Mouse (Mus musculus) hindbrain, embryonic 12.5 days (tissue): ENCODE measurements around the gene Ttll8. TPM values are rescaled to one million over a fixed set of nuclear protein-coding genes. Genes with fewer than 3 reads are reported as not detected.

Experiments used
- ATAC-seq: fragments of 200-750 bp; cut with Nextera tagmentation; 2 replicates; pipeline ENCODE4 v1.8.0; 2017; ENCODE audit warnings: moderate TSS enrichment; ENCODE audit not compliant: low FRiP score
- H3K27ac ChIP-seq: fragments of 300-500 bp; sonication (generic); 2 replicates; pipeline ENCODE4 v1.5.1; 2016; ENCODE audit warnings: mild to moderate bottlenecking
- H3K27me3 ChIP-seq: fragments of 300-500 bp; sonication (generic); 2 replicates; pipeline ENCODE4 v1.6.1; 2016; ENCODE audit warnings: mild to moderate bottlenecking
- H3K36me3 ChIP-seq: fragments of 300-500 bp; sonication (generic); 2 replicates; pipeline ENCODE4 v1.6.1; 2016; ENCODE audit warnings: mild to moderate bottlenecking
- H3K4me1 ChIP-seq: fragments of 300-500 bp; sonication (generic); 2 replicates; pipeline ENCODE4 v1.6.1; 2016
- H3K4me2 ChIP-seq: fragments of 300-500 bp; sonication (generic); replicated peaks from 2 replicates; pipeline ENCODE4 v1.6.1; 2016; ENCODE audit warnings: mild to moderate bottlenecking
- H3K4me3 ChIP-seq: fragments of 300-500 bp; sonication (generic); 2 replicates; pipeline ENCODE4 v1.5.1; 2016; ENCODE audit warnings: mild to moderate bottlenecking
- H3K9ac ChIP-seq: fragments of 300-500 bp; sonication (generic); 2 replicates; pipeline ENCODE4 v1.6.1; 2016; ENCODE audit warnings: mild to moderate bottlenecking, moderate library complexity
- H3K9me3 ChIP-seq: fragments of 300-500 bp; sonication (generic); replicated peaks from 2 replicates; pipeline ENCODE4 v1.6.1; 2016; ENCODE audit warnings: mild to moderate bottlenecking
- WGBS: fragments of 180-500 bp; shearing (Covaris S2); methylation state at CpG from one replicate; pipeline ENCODE4 v1.1.7; 2016; 5-methylcytosine and 5-hydroxymethylcytosine counted together
- polyA plus RNA-seq: library from polyadenylated mRNA; unstranded; fragments of >200 nt; fragmentation: Nextera tagmentation; extraction: Ambion mirVana; gene quantifications from 2 replicates; pipeline ENCODE4 v1.2.1, GENCODE M21; 2016

Ttll8 gene
- not detected in 2 replicates for polyA plus RNA-seq

DNA sequence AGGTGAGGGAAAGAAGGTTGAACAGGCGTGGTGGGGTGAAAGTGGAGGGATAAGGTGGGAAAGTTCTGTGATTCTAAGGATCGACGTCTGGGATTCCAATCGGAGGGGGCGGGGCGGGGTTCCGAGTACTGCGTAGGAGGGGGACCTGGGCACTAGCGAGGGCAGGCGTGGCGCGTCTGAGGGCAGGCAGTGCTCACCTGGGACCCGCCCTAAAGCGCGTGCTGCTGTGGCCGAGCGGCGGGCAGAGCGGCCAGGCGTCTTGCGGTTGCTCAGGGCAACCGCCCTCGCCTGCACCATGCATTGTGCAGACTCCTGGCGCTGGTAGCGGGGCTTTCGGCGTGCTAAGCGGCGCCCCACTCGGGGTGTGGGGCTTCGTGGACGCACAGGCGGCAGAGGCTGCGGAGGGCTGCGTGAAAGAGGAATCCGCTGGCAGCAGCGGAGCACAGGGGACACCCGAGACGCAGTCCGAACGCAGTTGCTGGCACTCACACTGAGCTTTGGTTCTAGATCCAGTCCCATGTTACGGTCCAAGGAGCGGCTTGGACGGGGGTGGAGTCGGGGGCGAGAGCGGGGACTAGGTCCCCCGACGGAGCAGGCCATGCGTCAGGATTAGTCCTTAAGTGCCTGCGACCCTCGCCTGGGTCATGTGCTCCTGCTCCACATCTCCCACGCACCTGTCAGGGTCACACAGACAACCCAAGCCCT, at the start of gene Ttll8:
Gene Ttll8 (minus strand): TSS at position 51 of the 705 bp plus-strand sequence.
- H3K4me2 ChIP-seq, result peak within 1 kb of the TSS; percentile 86
- H3K27me3 ChIP-seq, result peaks cover 32% of the 10 kb centered on the region
- no peaks in the 10 kb centered on the region for H3K9me3 ChIP-seq
- H3K4me3 ChIP-seq, result peak within 1 kb of the TSS; percentile 41
- peak within 1 kb of the TSS; percentile 65 for H3K9ac ChIP-seq
- H3K27ac ChIP-seq, result no peak within 1 kb of the TSS
- 2% methylated on average over 53 of the region's 53 CpGs for WGBS
- no peaks in the 10 kb centered on the region for H3K36me3 ChIP-seq
- H3K4me1 ChIP-seq, result peaks cover 9% of the 10 kb centered on the region; the same call in 1 of the 2 replicates
- peak; percentile 80 for ATAC-seq

DNA sequence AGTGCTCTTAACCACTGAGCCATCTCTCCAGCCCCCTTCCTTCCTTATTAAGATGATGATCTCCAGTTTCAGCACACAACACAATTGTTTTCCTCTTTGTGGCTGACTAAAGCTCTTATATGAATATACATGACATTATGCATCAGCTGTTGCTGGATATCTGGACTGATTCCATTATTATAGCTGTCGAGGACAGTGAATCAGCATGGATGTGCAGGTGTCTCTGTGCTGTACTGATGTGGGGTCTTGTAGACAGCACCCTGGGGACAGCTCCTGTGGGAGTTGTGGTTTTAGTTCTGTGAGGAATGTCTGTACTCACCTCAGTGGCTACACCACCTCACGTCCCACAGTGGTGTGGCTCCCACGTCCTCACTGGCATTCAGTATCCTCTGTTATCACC, 47.0 kb upstream of the Ttll8 start:
- H3K9ac ChIP-seq, result no peak overlapping the region
- no peaks in the 10 kb centered on the region for H3K36me3 ChIP-seq
- no peaks in the 10 kb centered on the region for H3K4me1 ChIP-seq
- H3K9me3 ChIP-seq, result no peaks in the 10 kb centered on the region
- H3K27ac ChIP-seq, result no peak overlapping the region
- no peak overlapping the region for H3K4me3 ChIP-seq
- no peak overlapping the region for H3K4me2 ChIP-seq
- ATAC-seq, result no peak
- 79% methylated on average over 3 of the region's 3 CpGs for WGBS
- no peaks in the 10 kb centered on the region for H3K27me3 ChIP-seq

DNA sequence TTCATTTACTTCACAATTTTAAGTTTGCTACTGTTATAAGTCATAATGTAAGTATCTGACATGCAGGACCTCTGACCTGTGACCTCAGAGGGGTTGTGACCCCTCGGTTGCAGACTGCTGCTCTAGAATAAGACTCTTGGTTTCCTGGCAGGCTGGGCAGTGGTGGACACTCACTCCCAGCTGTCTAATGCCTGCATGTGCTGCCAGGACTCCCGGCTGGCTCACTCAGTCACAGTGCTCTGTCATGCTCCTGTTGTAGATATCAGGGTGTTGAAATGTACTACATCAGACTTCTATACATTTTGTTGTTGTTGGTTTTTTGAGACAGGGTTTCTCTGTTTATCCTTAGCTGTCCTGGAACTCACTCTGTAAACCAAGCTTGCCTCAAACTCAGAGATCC, 46.1 kb upstream of the Ttll8 start:
- H3K4me3 ChIP-seq, result no peak overlapping the region
- WGBS, result 55% methylated on average over 2 of the region's 2 CpGs
- H3K4me1 ChIP-seq, result no peaks in the 10 kb centered on the region
- no peaks in the 10 kb centered on the region for H3K9me3 ChIP-seq
- H3K4me2 ChIP-seq, result no peak overlapping the region
- no peaks in the 10 kb centered on the region for H3K27me3 ChIP-seq
- H3K27ac ChIP-seq, result no peak overlapping the region
- no peak overlapping the region for H3K9ac ChIP-seq
- no peak for ATAC-seq
- no peaks in the 10 kb centered on the region for H3K36me3 ChIP-seq

DNA sequence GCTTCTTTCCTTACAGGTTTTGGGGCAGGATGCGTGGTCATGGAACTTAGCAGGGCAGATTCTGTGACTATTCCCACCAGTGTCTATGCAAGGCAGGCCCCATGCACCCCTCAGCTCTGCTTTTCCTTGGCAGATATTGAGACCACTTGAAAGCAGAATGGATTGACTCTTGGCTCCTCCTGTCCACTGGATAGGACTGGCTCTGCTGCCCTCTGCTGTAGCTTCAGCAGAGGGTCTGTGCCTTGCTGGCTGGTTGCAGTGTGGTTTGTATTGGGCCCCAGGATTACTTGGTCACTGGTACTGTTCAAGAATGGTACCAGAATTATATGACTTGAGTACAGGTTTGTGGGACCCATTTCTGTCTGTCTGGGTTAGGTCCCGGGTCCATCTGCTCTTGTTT, 44.9 kb upstream of the Ttll8 start:
- no peak overlapping the region for H3K9ac ChIP-seq
- no peak overlapping the region for H3K27ac ChIP-seq
- ATAC-seq, result no peak
- no peak overlapping the region for H3K4me2 ChIP-seq
- H3K4me1 ChIP-seq, result no peaks in the 10 kb centered on the region
- H3K27me3 ChIP-seq, result no peaks in the 10 kb centered on the region
- no peak overlapping the region for H3K4me3 ChIP-seq
- H3K9me3 ChIP-seq, result no peaks in the 10 kb centered on the region
- WGBS, result 81% methylated on average over 2 of the region's 2 CpGs
- H3K36me3 ChIP-seq, result no peaks in the 10 kb centered on the region

DNA sequence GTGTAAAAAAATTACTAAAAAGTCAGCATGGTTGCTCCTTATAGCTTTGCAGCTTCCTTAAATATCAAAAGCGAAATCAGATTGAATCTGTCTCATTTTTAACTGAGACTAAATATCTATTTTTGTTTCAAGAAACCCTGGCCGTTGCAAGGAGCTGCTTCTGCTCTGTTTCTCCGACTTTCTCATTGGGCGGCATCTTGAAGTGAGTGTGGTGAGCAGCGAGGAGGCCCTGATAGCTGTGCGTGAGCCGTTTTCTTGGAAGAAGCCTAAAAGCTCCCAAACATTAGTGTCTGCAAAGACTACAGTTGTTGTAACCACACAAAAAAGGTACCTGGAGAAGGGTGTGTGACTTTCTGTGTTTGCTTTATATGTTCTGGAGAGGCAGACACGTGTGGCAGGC, 44.4 kb upstream of the Ttll8 start:
- no peak overlapping the region for H3K4me2 ChIP-seq
- no peaks in the 10 kb centered on the region for H3K27me3 ChIP-seq
- H3K9me3 ChIP-seq, result no peaks in the 10 kb centered on the region
- WGBS, result 80% methylated on average over 8 of the region's 8 CpGs
- H3K36me3 ChIP-seq, result no peaks in the 10 kb centered on the region
- ATAC-seq, result no peak
- H3K9ac ChIP-seq, result no peak overlapping the region
- no peaks in the 10 kb centered on the region for H3K4me1 ChIP-seq
- no peak overlapping the region for H3K4me3 ChIP-seq
- no peak overlapping the region for H3K27ac ChIP-seq

DNA sequence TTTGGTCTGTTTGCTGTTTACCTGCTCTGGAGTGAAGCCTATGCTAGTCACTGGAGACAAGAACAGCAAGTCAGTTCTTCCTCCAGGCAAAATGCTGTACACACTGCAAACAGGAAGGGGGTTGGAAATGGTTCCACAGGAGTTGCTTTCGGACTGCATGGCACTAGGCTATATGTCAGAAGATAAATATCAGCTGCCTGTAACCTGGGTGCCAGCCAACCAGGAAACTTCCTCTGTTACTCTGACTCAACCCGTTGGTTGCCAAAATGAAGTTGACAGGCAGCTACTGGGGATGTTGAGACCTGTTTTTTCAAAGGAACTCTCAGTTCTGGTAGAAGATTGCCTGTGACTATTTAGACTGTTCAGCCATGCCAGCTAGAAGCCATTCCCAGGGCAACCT, 35.0 kb upstream of the Ttll8 start:
- Histone ChIP-seq H3K27ac (no peak overlapping the region), H3K36me3 (no peaks in the 10 kb centered on the region), H3K4me2 (no peak overlapping the region), H3K9ac (no peak overlapping the region), H3K4me1 (no peaks in the 10 kb centered on the region), H3K27me3 (no peaks in the 10 kb centered on the region), H3K9me3 (no peaks in the 10 kb centered on the region), H3K4me3 (no peak overlapping the region)
- 72% methylated on average over 2 of the region's 2 CpGs for WGBS
- no peak for ATAC-seq

DNA sequence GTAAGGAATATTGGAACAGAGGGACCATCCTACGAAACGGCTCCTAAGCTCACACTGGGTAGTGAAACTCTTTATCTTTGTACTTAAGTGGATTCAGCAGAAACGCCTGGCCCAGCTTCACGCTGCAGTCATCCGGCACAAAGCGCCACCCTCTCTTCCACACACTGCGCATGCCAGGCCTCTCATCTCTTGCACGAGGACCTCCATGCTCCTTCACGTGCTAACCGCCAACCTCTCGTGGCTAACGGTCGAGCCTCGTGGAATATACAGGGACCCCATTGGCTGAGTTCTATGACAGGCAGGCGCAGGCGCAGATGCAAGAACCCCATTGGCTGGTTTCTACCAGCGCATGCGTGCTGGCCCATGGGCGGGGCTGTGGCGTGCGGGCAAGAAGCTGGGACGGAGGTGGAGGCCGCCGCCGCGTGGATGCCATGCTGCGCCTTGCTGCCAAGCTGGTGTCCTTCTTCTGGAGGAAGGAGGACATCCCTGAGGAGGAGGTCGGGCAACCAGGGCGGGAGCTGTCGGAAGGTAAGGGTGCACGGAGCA, 28.4 kb upstream of the Ttll8 start, which contains the start of gene Mov10l1:
Gene Mov10l1 (plus strand): TSS at position 376 of the 546 bp plus-strand sequence.
- no peak for ATAC-seq
- H3K36me3 ChIP-seq, result no peaks in the 10 kb centered on the region
- H3K4me1 ChIP-seq, result peaks cover 12% of the 10 kb centered on the region
- 93% methylated on average over 31 of the region's 31 CpGs for WGBS
- no peak within 1 kb of the TSS for H3K4me3 ChIP-seq
- H3K27ac ChIP-seq, result no peak within 1 kb of the TSS
- peaks cover 4% of the 10 kb centered on the region; the same call in 1 of the 2 replicates for H3K27me3 ChIP-seq
- no peak within 1 kb of the TSS for H3K9ac ChIP-seq
- H3K4me2 ChIP-seq, result no peak within 1 kb of the TSS
- no peaks in the 10 kb centered on the region for H3K9me3 ChIP-seq

DNA sequence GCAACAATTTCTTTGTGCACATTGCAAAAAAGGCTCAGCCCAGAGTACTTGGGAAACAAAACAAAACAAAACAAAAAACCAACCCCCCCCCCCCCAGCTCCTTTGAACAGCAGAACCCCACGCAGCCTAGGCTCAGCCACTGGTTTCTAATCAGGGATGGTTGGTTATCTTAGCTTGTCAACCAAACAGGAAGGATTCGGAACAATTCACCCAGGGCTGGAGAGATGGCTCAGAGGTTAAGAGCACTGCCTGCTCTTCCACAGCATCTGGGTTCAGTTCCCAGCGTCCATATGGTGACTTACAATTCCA, 24.9 kb upstream of the Ttll8 start:
- no peaks in the 10 kb centered on the region for H3K9me3 ChIP-seq
- ATAC-seq, result no peak
- no peak overlapping the region for H3K4me3 ChIP-seq
- peaks cover 12% of the 10 kb centered on the region for H3K4me1 ChIP-seq
- 31% methylated on average over 3 of the region's 3 CpGs for WGBS
- H3K27ac ChIP-seq, result 0 out of 2 replicates have a peak overlapping the region, but pooled peaks have one; percentile 5
- no peaks in the 10 kb centered on the region for H3K36me3 ChIP-seq
- peaks cover 4% of the 10 kb centered on the region; the same call in 1 of the 2 replicates for H3K27me3 ChIP-seq
- no peak overlapping the region for H3K4me2 ChIP-seq
- no peak overlapping the region for H3K9ac ChIP-seq

DNA sequence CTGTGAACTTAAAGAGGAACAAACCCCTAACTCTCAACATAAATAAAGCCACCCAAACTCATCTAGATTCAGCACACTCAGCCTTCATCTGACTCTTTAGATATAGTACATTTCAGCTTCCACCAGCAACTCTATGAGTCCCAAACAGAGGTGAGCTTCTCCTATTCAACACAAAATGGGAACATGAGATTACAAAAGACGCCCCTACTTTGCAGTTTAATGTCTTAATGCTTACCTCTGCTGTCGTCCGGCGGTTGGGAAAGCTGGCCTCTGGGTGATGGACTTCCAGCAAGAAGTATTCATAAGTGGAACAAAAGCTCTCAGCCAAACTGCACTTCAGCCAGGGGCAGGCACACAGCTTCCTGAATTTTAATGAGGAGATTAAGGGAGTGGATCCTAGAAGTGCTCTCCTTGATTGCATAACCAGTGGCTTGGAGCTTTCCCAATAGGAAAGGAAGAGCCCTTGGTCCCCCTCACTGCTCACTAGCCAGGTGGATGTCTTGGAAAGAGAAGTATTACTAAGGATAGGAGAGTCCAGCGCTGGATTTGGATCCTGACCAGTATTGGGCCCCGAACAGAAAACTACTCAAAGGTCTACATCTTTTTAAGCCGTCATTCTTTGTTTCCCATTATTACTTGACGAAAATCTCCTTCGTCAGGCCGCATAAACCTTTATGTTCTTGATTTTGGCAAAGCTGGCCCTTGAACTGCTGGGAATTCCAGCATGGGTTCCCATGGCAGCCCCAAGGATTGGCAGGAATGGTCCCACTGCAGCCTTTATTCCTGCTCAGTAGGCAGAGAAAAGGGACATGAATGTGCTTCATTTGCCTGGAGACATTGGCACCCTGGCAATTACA, 24.3 kb upstream of the Ttll8 start, which contains the start of gene Mlc1:
Gene Mlc1 (minus strand): TSS at position 727 of the 857 bp plus-strand sequence.
- H3K4me2 ChIP-seq, result no peak within 1 kb of the TSS; the same call in 1 of the 2 replicates
- peak; percentile 89 for ATAC-seq
- H3K36me3 ChIP-seq, result no peaks in the 10 kb centered on the region
- peaks cover 12% of the 10 kb centered on the region for H3K4me1 ChIP-seq
- H3K9me3 ChIP-seq, result no peaks in the 10 kb centered on the region
- H3K9ac ChIP-seq, result no peak within 1 kb of the TSS
- no peak within 1 kb of the TSS for H3K4me3 ChIP-seq
- 28% methylated on average over 10 of the region's 10 CpGs for WGBS
- H3K27me3 ChIP-seq, result peaks cover 4% of the 10 kb centered on the region; the same call in 1 of the 2 replicates
- peak within 1 kb of the TSS; percentile 19 for H3K27ac ChIP-seq

DNA sequence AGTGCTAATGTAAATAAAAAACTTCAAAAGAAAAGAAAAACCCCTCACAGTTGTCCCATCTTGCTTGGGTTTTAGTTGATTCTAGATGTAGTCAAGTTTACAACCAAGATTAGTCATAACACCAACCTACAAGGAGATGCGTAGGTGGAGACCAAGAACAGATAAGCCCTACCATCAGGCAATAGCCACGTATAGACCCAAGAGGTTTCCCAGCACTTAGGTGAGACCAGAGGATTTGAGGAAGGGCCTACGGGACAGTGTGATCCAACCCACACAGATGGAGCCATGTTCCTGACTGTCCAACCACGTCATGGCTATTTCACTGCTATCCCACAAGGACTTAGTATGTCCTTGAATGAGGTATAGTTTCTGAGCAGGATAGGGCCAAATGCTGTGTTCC, 18.1 kb upstream of the Ttll8 start:
- H3K27ac ChIP-seq, result no peak overlapping the region
- no peak overlapping the region for H3K9ac ChIP-seq
- 92% methylated on average over 4 of the region's 4 CpGs for WGBS
- no peak overlapping the region for H3K4me3 ChIP-seq
- H3K27me3 ChIP-seq, result no peaks in the 10 kb centered on the region
- no peaks in the 10 kb centered on the region for H3K9me3 ChIP-seq
- H3K4me2 ChIP-seq, result no peak overlapping the region
- ATAC-seq, result no peak
- H3K36me3 ChIP-seq, result no peaks in the 10 kb centered on the region
- H3K4me1 ChIP-seq, result no peaks in the 10 kb centered on the region

DNA sequence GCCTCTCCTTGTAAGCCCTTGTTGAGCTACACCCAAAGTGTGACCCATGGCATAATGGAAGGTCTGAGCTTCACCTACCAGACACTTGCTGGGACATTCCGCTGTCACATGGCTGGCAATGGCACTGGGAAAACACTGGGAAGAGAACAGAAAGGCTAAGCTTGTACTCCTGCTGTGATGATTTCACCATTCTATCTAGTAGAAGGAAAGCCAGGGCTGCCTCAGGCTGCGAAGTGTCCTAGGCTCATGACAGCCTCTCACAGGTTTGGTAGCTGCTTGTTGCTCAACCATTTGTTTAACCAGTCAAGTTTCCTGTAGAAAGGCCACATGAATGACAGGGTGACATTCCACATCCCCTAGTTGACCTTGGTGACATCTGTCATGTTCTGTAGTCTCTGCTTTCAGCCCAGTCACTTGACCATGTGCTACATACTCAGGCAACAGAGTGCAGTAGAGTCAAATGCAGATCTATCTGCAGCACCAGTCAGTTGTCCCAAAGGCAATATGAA, 9.9 kb upstream of the Ttll8 start:
- Histone ChIP-seq H3K27me3 (no peaks in the 10 kb centered on the region), H3K9ac (no peak overlapping the region), H3K36me3 (no peaks in the 10 kb centered on the region), H3K4me3 (no peak overlapping the region), H3K4me2 (no peak overlapping the region), H3K27ac (no peak overlapping the region), H3K4me1 (peaks cover 2% of the 10 kb centered on the region; the same call in 1 of the 2 replicates), H3K9me3 (no peaks in the 10 kb centered on the region)
- ATAC-seq, result no peak
- 95% methylated on average over 2 of the region's 2 CpGs for WGBS

DNA sequence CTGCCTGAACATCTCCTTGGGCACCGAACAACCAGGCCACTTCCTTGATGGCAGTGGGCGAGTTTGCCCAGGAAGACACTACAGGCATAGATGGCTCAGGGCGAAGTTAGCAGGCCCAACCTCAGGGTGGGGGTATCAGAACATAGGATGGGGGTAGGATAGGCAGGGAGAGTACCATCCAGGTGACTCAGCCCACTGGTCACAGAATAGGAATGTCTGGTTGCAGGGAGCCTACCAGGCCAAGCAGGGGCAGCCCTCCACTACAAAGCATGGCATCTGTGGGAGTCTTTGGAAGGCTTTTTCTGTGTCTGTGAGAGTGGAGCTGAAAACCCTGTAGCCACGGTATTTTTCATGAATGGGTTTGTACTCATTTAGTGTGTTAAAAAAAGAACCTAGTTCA, 3.3 kb upstream of the Ttll8 start:
- no peaks in the 10 kb centered on the region for H3K36me3 ChIP-seq
- H3K4me2 ChIP-seq, result no peak overlapping the region
- ATAC-seq, result no peak
- H3K27ac ChIP-seq, result no peak overlapping the region
- H3K4me3 ChIP-seq, result no peak overlapping the region
- 86% methylated on average over 4 of the region's 4 CpGs for WGBS
- peaks cover 9% of the 10 kb centered on the region; the same call in 1 of the 2 replicates for H3K4me1 ChIP-seq
- H3K9me3 ChIP-seq, result no peaks in the 10 kb centered on the region
- H3K27me3 ChIP-seq, result peaks cover 32% of the 10 kb centered on the region
- no peak overlapping the region for H3K9ac ChIP-seq
